Mouse (Mus musculus): ENCODE measurements at regions not wholly inside any gene's neighbourhood (a gene's known extent, or its start where the extent isn't known, plus 50 kb on each side); places are given as distances from the start of the nearest gene placed in this dataset.

GRCm38 (mm10) chr13:44420227-44420592, 309.1 kb upstream of the Jarid2 start:
- no peak for TF ChIP-seq POLR2A (IDR thresholded peaks at IDR 0.05; ENCODE audit: extremely low read depth, insufficient read depth, low read length)
- TF ChIP-seq CTCF (IDR thresholded peaks at IDR 0.05; ENCODE audit: extremely low read depth, insufficient read depth, low read length) = no peak
